Mouse (Mus musculus) kidney, embryonic 16.5 days (tissue): ENCODE data around the gene Crybg1. TPM values are rescaled to one million over a fixed set of nuclear protein-coding genes. Genes with fewer than 3 reads are reported as not detected.
A peak's percentile ranks its signal among the peaks of the same experiment; 100 is the strongest.

ENCODE experiments used
- ATAC-seq: fragments of 200-750 bp; cut with Nextera tagmentation; 2 replicates; pipeline ENCODE4 v1.8.0; 2017; ENCODE audit warnings: moderate TSS enrichment; ENCODE audit not compliant: low FRiP score, low TSS enrichment
- H3K27ac ChIP-seq: fragments of 300-500 bp; sonication (generic); 2 replicates; pipeline ENCODE4 v1.5.1; 2014; ENCODE audit warnings: low read length
- H3K27me3 ChIP-seq: fragments of 300-500 bp; sonication (generic); 2 replicates; pipeline ENCODE4 v1.6.1; 2014; ENCODE audit warnings: low read length, control low read depth, mixed read lengths; ENCODE audit not compliant: insufficient read depth
- H3K36me3 ChIP-seq: fragments of 300-500 bp; sonication (generic); 2 replicates; pipeline ENCODE4 v1.6.1; 2014; ENCODE audit warnings: low read length, control low read depth, mixed read lengths; ENCODE audit not compliant: insufficient read depth
- H3K4me1 ChIP-seq: fragments of 300-500 bp; sonication (generic); 2 replicates; pipeline ENCODE4 v1.6.1; 2014; ENCODE audit warnings: low read length, control low read depth, mixed read lengths; ENCODE audit not compliant: insufficient read depth
- H3K4me2 ChIP-seq: fragments of 300-500 bp; sonication (generic); replicated peaks from 2 replicates; pipeline ENCODE4 v1.6.1; 2014; ENCODE audit warnings: low read depth, low read length
- H3K4me3 ChIP-seq: fragments of 300-500 bp; sonication (generic); 2 replicates; pipeline ENCODE4 v1.5.1; 2014; ENCODE audit warnings: mild to moderate bottlenecking, low read length
- H3K9ac ChIP-seq: fragments of 300-500 bp; sonication (generic); replicated peaks from 2 replicates; pipeline ENCODE4 v1.6.1; 2014; ENCODE audit warnings: low read length
- H3K9me3 ChIP-seq: fragments of 300-500 bp; sonication (generic); 2 replicates; pipeline ENCODE4 v1.6.1; 2016; ENCODE audit warnings: low read length, control low read depth
- WGBS: fragments of 180-500 bp; shearing (Covaris S2); extraction: QIAGEN DNeasy Blood & Tissue Kit; methylation state at CpG from one replicate; pipeline ENCODE4 v1.1.7; 2014; 5-methylcytosine and 5-hydroxymethylcytosine counted together
- polyA plus RNA-seq: library from polyadenylated mRNA; unstranded; fragments of >200 nt; fragmentation: Nextera tagmentation; extraction: Ambion mirVana; gene quantifications from 2 replicates; pipeline ENCODE4 v1.2.1, GENCODE M21; 2015

The Crybg1 gene
- polyA plus RNA-seq: 3.3 and 3.4 TPM in 2 replicates

GRCm38 (mm10) chr10:44148337-44149317, at the start of gene Crybg1:
TSS of gene Crybg1 (minus strand) at chr10:44148853.
- Histone ChIP-seq H3K36me3 (no peaks in the 10 kb centered on the region), H3K27ac (no peak within 1 kb of the TSS), H3K4me2 (peak within 1 kb of the TSS; percentile 65), H3K9ac (peak within 1 kb of the TSS; percentile 48), H3K27me3 (peaks cover 11% of the 10 kb centered on the region; the same call in 1 of the 2 replicates), H3K4me3 (peak within 1 kb of the TSS; percentile 48), H3K4me1 (peaks cover 10% of the 10 kb centered on the region; the same call in 1 of the 2 replicates), H3K9me3 (no peaks in the 10 kb centered on the region)
- WGBS: 2% methylated on average over 53 of the region's 53 CpGs
- peak; percentile 90 for ATAC-seq

- 0% methylated on average over 1 of the region's 1 CpGs for WGBS
- no peak overlapping the region for H3K27ac ChIP-seq
- no peak overlapping the region for H3K4me3 ChIP-seq
- ATAC-seq: no peak
- H3K4me2 ChIP-seq: no peak overlapping the region
- no peaks in the 10 kb centered on the region for H3K9me3 ChIP-seq
- H3K36me3 ChIP-seq: no peaks in the 10 kb centered on the region
- no peaks in the 10 kb centered on the region for H3K4me1 ChIP-seq
- no peaks in the 10 kb centered on the region for H3K27me3 ChIP-seq
- no peak overlapping the region for H3K9ac ChIP-seq
These were observed 28.7 kb upstream of the Crybg1 start for GRCm38 (mm10) chr10:44177365-44177764.

- Histone ChIP-seq H3K4me1 (no peaks in the 10 kb centered on the region), H3K9ac (no peak overlapping the region), H3K4me3 (no peak overlapping the region), H3K27ac (no peak overlapping the region), H3K36me3 (no peaks in the 10 kb centered on the region), H3K27me3 (no peaks in the 10 kb centered on the region), H3K4me2 (no peak overlapping the region), H3K9me3 (no peaks in the 10 kb centered on the region)
- ATAC-seq: no peak
These were observed 27.9 kb upstream of the Crybg1 start for GRCm38 (mm10) chr10:44176548-44176947.

GRCm38 (mm10) chr10:44176120-44176519, 27.5 kb upstream of the Crybg1 start:
- Histone ChIP-seq H3K9ac (no peak overlapping the region), H3K27me3 (no peaks in the 10 kb centered on the region), H3K9me3 (no peaks in the 10 kb centered on the region), H3K4me1 (no peaks in the 10 kb centered on the region), H3K36me3 (no peaks in the 10 kb centered on the region), H3K4me3 (no peak overlapping the region), H3K27ac (no peak overlapping the region), H3K4me2 (no peak overlapping the region)
- ATAC-seq: no peak
- 91% methylated on average over 5 of the region's 5 CpGs for WGBS

GRCm38 (mm10) chr10:44170145-44170544, 21.5 kb upstream of the Crybg1 start:
- no peak overlapping the region for H3K9ac ChIP-seq
- H3K36me3 ChIP-seq: no peaks in the 10 kb centered on the region
- no peaks in the 10 kb centered on the region for H3K27me3 ChIP-seq
- H3K4me3 ChIP-seq: no peak overlapping the region
- H3K9me3 ChIP-seq: no peaks in the 10 kb centered on the region
- H3K27ac ChIP-seq: no peak overlapping the region
- H3K4me2 ChIP-seq: no peak overlapping the region
- 90% methylated on average over 12 of the region's 12 CpGs for WGBS
- H3K4me1 ChIP-seq: no peaks in the 10 kb centered on the region
- no peak for ATAC-seq

GRCm38 (mm10) chr10:44167061-44167460, 18.4 kb upstream of the Crybg1 start:
- Histone ChIP-seq H3K4me2 (no peak overlapping the region), H3K36me3 (no peaks in the 10 kb centered on the region), H3K27me3 (no peaks in the 10 kb centered on the region), H3K4me3 (no peak overlapping the region), H3K27ac (no peak overlapping the region), H3K9ac (no peak overlapping the region), H3K9me3 (no peaks in the 10 kb centered on the region), H3K4me1 (no peaks in the 10 kb centered on the region)
- WGBS: 67% methylated on average over 5 of the region's 5 CpGs
- ATAC-seq: no peak

- Histone ChIP-seq H3K4me2 (no peak overlapping the region), H3K36me3 (no peaks in the 10 kb centered on the region), H3K4me3 (no peak overlapping the region), H3K27me3 (no peaks in the 10 kb centered on the region), H3K27ac (no peak overlapping the region), H3K4me1 (no peaks in the 10 kb centered on the region), H3K9ac (no peak overlapping the region), H3K9me3 (no peaks in the 10 kb centered on the region)
- ATAC-seq: no peak
- 67% methylated on average over 8 of the region's 8 CpGs for WGBS
These were observed 15.8 kb upstream of the Crybg1 start for GRCm38 (mm10) chr10:44164258-44164975.

- no peak for ATAC-seq
- Histone ChIP-seq H3K9me3 (no peaks in the 10 kb centered on the region), H3K9ac (no peak overlapping the region), H3K4me3 (no peak overlapping the region), H3K4me2 (no peak overlapping the region), H3K4me1 (no peaks in the 10 kb centered on the region), H3K27me3 (no peaks in the 10 kb centered on the region), H3K27ac (no peak overlapping the region), H3K36me3 (no peaks in the 10 kb centered on the region)
- WGBS: 89% methylated on average over 4 of the region's 4 CpGs
These were observed 14.4 kb upstream of the Crybg1 start for GRCm38 (mm10) chr10:44163028-44163427.

- no peak overlapping the region for H3K4me3 ChIP-seq
These were observed 11.5 kb upstream of the Crybg1 start for GRCm38 (mm10) chr10:44160150-44160549.

GRCm38 (mm10) chr10:44157489-44157888, 8.8 kb upstream of the Crybg1 start:
- H3K4me2 ChIP-seq: no peak overlapping the region
- no peak overlapping the region for H3K4me3 ChIP-seq
- H3K9ac ChIP-seq: no peak overlapping the region
- no peak for ATAC-seq
- no peaks in the 10 kb centered on the region for H3K4me1 ChIP-seq
- WGBS: 32% methylated on average over 2 of the region's 2 CpGs
- no peaks in the 10 kb centered on the region for H3K36me3 ChIP-seq
- H3K9me3 ChIP-seq: no peaks in the 10 kb centered on the region
- no peaks in the 10 kb centered on the region for H3K27me3 ChIP-seq
- H3K27ac ChIP-seq: no peak overlapping the region

More at GRCm38 (mm10) chr10:44160150-44160549, 11.5 kb upstream of the Crybg1 start:
- Histone ChIP-seq H3K4me2 (no peak overlapping the region), H3K4me1 (no peaks in the 10 kb centered on the region), H3K9ac (no peak overlapping the region), H3K27ac (no peak overlapping the region), H3K36me3 (no peaks in the 10 kb centered on the region), H3K27me3 (no peaks in the 10 kb centered on the region), H3K9me3 (no peaks in the 10 kb centered on the region)
- no peak for ATAC-seq
- WGBS: 49% methylated on average over 4 of the region's 4 CpGs
